Mouse (Mus musculus): Measurements from ENCODE around the gene Prodh2. TPM values are rescaled to one million over a fixed set of nuclear protein-coding genes. Genes with fewer than 3 reads are reported as not detected.

Prodh2 gene
- polyA plus RNA-seq, 1 experiment: 0.10 TPM

DNA sequence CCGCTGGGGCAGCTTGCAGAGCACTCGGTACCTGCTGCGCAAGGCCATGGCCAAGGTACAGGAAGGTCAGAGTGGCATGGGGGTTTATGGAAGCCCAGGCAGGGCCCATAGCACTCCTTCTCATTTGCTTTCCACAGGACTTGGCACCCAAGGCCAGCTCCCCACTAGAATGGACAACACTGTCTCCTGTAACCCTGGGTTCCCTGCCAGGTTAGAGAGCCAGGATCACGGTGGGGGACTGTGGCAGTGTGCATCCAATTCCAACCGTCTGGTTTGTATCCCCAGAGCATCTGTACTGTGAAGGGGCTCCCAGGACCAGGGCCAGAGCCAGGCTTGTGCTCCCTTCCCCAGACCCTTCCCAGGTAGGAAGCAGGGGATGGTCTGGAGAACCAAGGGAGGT is 27.4 kb downstream of the Prodh2 start:
- Histone ChIP-seq H3K27me3 (ENCODE audit: control insufficient read depth, insufficient read depth, low read length) (no peaks in the 10 kb centered on the region), H3K27ac (ENCODE audit: control insufficient read depth, insufficient read depth, low read depth, low read length) (no peak overlapping the region), H3K4me3 (ENCODE audit: control insufficient read depth, low read depth, low read length) (no peak overlapping the region), H3K36me3 (ENCODE audit: control insufficient read depth, insufficient read depth, low read length) (no peaks in the 10 kb centered on the region), H3K4me1 (ENCODE audit: control insufficient read depth, insufficient read depth, low read length) (peaks cover 11% of the 10 kb centered on the region)
- TF ChIP-seq POLR2A (IDR thresholded peaks at IDR 0.05; ENCODE audit: control insufficient read depth, low read depth, low read length) (no peak), CTCF (IDR thresholded peaks at IDR 0.05; ENCODE audit: control insufficient read depth, insufficient read depth, insufficient replicate concordance, low read depth, low read length) (no peak)

- TF ChIP-seq CTCF (IDR thresholded peaks at IDR 0.05; ENCODE audit: control insufficient read depth, insufficient read depth, insufficient replicate concordance, low read depth, low read length) (no peak), POLR2A (IDR thresholded peaks at IDR 0.05; ENCODE audit: control insufficient read depth, low read depth, low read length) (no peak; the same call in 1 of the 2 replicates)
- no peak overlapping the region for H3K27ac ChIP-seq (ENCODE audit: control insufficient read depth, insufficient read depth, low read depth, low read length)
- no peak overlapping the region for H3K4me3 ChIP-seq (ENCODE audit: control insufficient read depth, low read depth, low read length)
- H3K36me3 ChIP-seq (ENCODE audit: control insufficient read depth, insufficient read depth, low read length): peaks cover 2% of the 10 kb centered on the region; the same call in 1 of the 2 replicates
- H3K4me1 ChIP-seq (ENCODE audit: control insufficient read depth, insufficient read depth, low read length): peaks cover 20% of the 10 kb centered on the region
- no peaks in the 10 kb centered on the region for H3K27me3 ChIP-seq (ENCODE audit: control insufficient read depth, insufficient read depth, low read length)
Observed at GRCm38 (mm10) chr7:30522871-30523270, 29.4 kb downstream of the Prodh2 start.

DNA sequence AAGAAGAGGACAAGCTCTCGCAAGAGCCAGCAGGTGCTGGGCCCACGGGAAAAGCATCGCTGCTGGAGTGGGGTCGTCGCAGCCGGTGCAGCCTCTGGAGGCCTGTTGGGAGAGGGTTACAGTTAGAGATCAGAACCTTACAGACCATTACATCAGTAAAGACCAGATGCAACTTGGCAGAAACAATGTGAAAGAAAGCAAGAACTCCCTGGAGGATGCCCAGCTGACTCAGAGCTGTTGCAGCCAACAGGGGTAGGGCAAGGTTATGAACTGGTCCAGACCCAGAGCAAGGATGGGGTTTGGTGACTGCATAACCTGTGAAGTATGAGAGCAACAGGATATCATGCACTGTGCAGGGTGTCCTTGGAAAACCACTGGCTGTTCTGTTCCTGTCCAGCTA is 31.1 kb downstream of the Prodh2 start:
- Histone ChIP-seq H3K27me3 (ENCODE audit: control insufficient read depth, insufficient read depth, low read length) (no peaks in the 10 kb centered on the region), H3K36me3 (ENCODE audit: control insufficient read depth, insufficient read depth, low read length) (peaks cover 6% of the 10 kb centered on the region), H3K4me1 (ENCODE audit: control insufficient read depth, insufficient read depth, low read length) (peaks cover 17% of the 10 kb centered on the region), H3K4me3 (ENCODE audit: control insufficient read depth, low read depth, low read length) (no peak overlapping the region), H3K27ac (ENCODE audit: control insufficient read depth, insufficient read depth, low read depth, low read length) (no peak overlapping the region)
- TF ChIP-seq CTCF (IDR thresholded peaks at IDR 0.05; ENCODE audit: control insufficient read depth, insufficient read depth, insufficient replicate concordance, low read depth, low read length) (no peak), POLR2A (IDR thresholded peaks at IDR 0.05; ENCODE audit: control insufficient read depth, low read depth, low read length) (no peak)

DNA sequence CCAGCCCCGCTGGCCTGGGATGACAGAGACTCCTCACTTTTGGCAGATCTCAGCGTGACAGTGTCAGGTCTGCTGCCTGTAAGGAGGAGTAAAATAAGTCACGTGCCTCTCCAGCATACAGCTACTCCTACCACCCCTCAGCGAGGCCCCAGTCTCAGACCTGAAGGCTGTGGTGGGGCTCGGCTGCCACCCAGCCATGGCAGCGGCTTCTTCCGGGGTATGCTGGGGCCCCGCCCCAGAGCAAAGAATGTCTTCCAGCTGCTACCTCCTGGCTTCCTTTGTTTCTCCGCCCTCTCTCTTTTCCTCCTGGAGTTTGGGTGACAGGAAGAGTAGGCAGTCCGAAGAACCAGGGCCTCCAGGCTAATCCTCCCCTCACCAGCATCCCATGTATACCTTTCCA is 32.5 kb downstream of the Prodh2 start:
- TF ChIP-seq POLR2A (IDR thresholded peaks at IDR 0.05; ENCODE audit: control insufficient read depth, low read depth, low read length): no peak
- no peak for TF ChIP-seq CTCF (IDR thresholded peaks at IDR 0.05; ENCODE audit: control insufficient read depth, insufficient read depth, insufficient replicate concordance, low read depth, low read length)
- Histone ChIP-seq H3K27me3 (ENCODE audit: control insufficient read depth, insufficient read depth, low read length) (no peaks in the 10 kb centered on the region), H3K36me3 (ENCODE audit: control insufficient read depth, insufficient read depth, low read length) (peaks cover 10% of the 10 kb centered on the region), H3K27ac (ENCODE audit: control insufficient read depth, insufficient read depth, low read depth, low read length) (no peak overlapping the region), H3K4me1 (ENCODE audit: control insufficient read depth, insufficient read depth, low read length) (peaks cover 17% of the 10 kb centered on the region), H3K4me3 (ENCODE audit: control insufficient read depth, low read depth, low read length) (no peak overlapping the region)

DNA sequence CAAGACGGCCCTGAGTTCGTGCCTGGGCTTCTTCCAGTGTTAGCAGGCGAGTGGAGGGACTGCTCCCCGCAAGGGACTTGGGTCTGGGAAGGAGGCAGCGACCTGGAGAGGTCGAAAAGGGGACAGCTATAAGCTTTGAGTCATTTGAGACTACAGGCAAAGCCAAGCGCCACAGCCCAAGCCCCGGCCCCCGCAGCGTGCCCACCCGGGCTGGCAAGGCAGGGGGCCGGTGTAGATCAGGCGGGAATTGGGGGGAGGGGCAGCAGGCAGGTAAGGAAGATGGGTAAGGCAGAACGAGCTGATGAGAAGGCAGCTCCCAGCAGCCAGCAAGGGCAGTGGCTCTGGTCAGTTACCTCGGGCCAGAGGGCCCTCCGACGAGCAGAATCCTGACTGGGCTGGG is 33.0 kb downstream of the Prodh2 start:
- Histone ChIP-seq H3K4me3 (ENCODE audit: control insufficient read depth, low read depth, low read length) (no peak overlapping the region), H3K36me3 (ENCODE audit: control insufficient read depth, insufficient read depth, low read length) (peaks cover 10% of the 10 kb centered on the region), H3K4me1 (ENCODE audit: control insufficient read depth, insufficient read depth, low read length) (peaks cover 17% of the 10 kb centered on the region), H3K27me3 (ENCODE audit: control insufficient read depth, insufficient read depth, low read length) (no peaks in the 10 kb centered on the region), H3K27ac (ENCODE audit: control insufficient read depth, insufficient read depth, low read depth, low read length) (no peak overlapping the region)
- TF ChIP-seq POLR2A (IDR thresholded peaks at IDR 0.05; ENCODE audit: control insufficient read depth, low read depth, low read length): no peak

DNA sequence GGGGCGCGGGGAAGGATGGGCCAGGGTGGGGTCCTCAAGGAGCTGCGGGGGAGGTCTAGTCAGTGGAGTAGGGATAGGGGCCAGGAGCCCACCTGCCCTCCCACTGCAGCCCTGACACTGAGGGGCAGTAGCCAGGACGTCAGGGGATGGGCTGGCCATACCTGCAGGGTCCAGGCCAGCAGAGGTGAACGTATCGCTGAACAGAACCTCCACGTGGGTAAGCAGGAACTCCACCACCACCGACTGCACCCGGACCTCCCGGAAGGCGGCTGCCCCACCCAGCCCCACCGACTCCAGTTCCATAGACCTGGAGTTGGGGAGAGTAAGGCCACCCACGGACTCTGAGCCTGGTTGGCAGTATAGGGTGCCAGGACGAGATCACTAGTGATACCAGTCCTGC is 33.6 kb downstream of the Prodh2 start:
- Histone ChIP-seq H3K27me3 (ENCODE audit: control insufficient read depth, insufficient read depth, low read length) (no peaks in the 10 kb centered on the region), H3K4me1 (ENCODE audit: control insufficient read depth, insufficient read depth, low read length) (peaks cover 17% of the 10 kb centered on the region), H3K4me3 (ENCODE audit: control insufficient read depth, low read depth, low read length) (peak overlapping the region; percentile 33), H3K36me3 (ENCODE audit: control insufficient read depth, insufficient read depth, low read length) (peaks cover 10% of the 10 kb centered on the region), H3K27ac (ENCODE audit: control insufficient read depth, insufficient read depth, low read depth, low read length) (no peak overlapping the region)
- TF ChIP-seq POLR2A (IDR thresholded peaks at IDR 0.05; ENCODE audit: control insufficient read depth, low read depth, low read length) (0 out of 2 replicates have a peak, but pooled peaks have one; percentile 11), CTCF (IDR thresholded peaks at IDR 0.05; ENCODE audit: control insufficient read depth, insufficient read depth, insufficient replicate concordance, low read depth, low read length) (no peak)

- peaks cover 28% of the 10 kb centered on the region for H3K4me1 ChIP-seq (ENCODE audit: control insufficient read depth, insufficient read depth, low read length)
- H3K4me3 ChIP-seq (ENCODE audit: control insufficient read depth, low read depth, low read length): no peak overlapping the region
- H3K36me3 ChIP-seq (ENCODE audit: control insufficient read depth, insufficient read depth, low read length): peaks cover 10% of the 10 kb centered on the region
- no peak for TF ChIP-seq CTCF (IDR thresholded peaks at IDR 0.05; ENCODE audit: control insufficient read depth, insufficient read depth, insufficient replicate concordance, low read depth, low read length)
- no peak for TF ChIP-seq POLR2A (IDR thresholded peaks at IDR 0.05; ENCODE audit: control insufficient read depth, low read depth, low read length)
- no peak overlapping the region for H3K27ac ChIP-seq (ENCODE audit: control insufficient read depth, insufficient read depth, low read depth, low read length)
- no peaks in the 10 kb centered on the region for H3K27me3 ChIP-seq (ENCODE audit: control insufficient read depth, insufficient read depth, low read length)
Observed at GRCm38 (mm10) chr7:30531291-30531815, 37.9 kb downstream of the Prodh2 start.

- peak overlapping the region; percentile 19; the same call in 1 of the 2 replicates for H3K27ac ChIP-seq (ENCODE audit: control insufficient read depth, insufficient read depth, low read depth, low read length)
Observed at GRCm38 (mm10) chr7:30532931-30533330, 39.5 kb downstream of the Prodh2 start.

More at GRCm38 (mm10) chr7:30532931-30533330, 39.5 kb downstream of the Prodh2 start:
- Histone ChIP-seq H3K4me3 (ENCODE audit: control insufficient read depth, low read depth, low read length) (no peak overlapping the region), H3K4me1 (ENCODE audit: control insufficient read depth, insufficient read depth, low read length) (peaks cover 20% of the 10 kb centered on the region), H3K36me3 (ENCODE audit: control insufficient read depth, insufficient read depth, low read length) (peaks cover 8% of the 10 kb centered on the region), H3K27me3 (ENCODE audit: control insufficient read depth, insufficient read depth, low read length) (no peaks in the 10 kb centered on the region)
- TF ChIP-seq POLR2A (IDR thresholded peaks at IDR 0.05; ENCODE audit: control insufficient read depth, low read depth, low read length): no peak
- no peak for TF ChIP-seq CTCF (IDR thresholded peaks at IDR 0.05; ENCODE audit: control insufficient read depth, insufficient read depth, insufficient replicate concordance, low read depth, low read length)
